Mouse (Mus musculus) heart, adult 11 months (tissue): ENCODE measurements around the gene Osbp2.

Source experiments
- DNase-seq: peaks from one replicate; pipeline ENCODE4 v3.0.0; 2022

Osbp2 gene

DNA sequence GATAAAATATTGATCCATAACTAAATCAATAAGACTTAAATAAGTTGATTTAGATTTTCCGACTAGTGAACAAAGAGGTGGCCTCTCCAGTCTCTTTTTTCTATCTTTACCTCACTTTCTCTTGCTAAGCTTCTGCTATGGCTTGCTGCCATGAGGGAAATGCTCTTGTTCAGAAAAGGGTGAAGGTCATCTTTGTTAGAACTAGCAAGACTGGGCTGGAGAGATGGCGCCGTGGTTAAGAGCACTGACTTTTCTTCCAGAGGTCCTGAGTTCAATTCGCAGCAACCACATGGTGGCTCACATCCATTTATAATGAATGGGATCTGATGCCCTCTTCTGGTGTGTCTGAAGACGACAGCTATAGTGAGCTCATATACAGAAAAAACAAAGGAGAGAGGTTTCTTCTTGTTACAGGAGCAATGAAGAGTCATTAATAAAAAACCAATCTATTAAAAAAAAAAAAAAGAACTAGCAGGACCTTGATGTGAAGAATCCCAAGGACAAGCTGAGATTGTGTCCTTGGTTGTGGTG is 167.6 kb downstream of the Osbp2 start:
- DNase-seq, result peak; percentile 67

DNA sequence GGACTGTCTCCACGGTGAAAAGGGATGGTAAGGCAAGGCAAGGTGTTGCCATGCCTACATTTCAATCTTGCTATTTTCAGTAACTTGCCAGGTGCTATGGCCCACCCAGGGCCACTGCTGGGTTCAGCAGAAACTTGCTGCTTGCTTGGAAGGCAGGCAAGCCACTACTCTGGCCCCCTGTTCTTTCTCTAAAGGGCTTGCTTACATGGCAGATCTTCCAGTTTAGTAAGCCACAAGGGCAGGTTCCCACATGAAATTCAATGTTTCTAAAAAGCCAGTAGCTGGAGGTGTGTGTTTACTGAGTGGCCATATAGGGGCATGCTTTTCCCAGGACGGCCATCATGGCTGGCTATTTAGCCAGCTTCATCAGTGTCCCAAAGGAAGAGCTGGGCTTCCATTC is 172.0 kb downstream of the Osbp2 start:
- DNase-seq, result peak; percentile 80

DNA sequence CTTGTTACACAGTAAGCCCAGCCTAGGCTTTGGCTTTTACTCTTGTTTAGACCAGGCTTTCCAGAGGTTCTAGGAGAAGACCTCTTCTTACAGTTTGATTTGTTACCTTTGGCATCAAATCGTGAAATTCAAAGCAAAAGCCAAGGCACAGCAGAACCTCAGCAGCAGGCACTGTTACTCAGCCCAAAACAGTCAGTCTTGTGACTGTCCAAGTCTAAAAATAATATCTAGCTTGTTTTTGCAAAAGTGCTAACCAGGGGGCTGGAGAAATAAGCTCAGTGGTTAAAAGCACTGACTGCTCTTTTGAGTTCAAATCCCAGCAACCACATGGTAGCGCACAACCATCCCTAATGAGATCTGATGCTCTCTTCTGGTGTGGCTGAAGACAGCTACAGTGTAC is 176.8 kb downstream of the Osbp2 start:
- DNase-seq, result peak; percentile 55

DNA sequence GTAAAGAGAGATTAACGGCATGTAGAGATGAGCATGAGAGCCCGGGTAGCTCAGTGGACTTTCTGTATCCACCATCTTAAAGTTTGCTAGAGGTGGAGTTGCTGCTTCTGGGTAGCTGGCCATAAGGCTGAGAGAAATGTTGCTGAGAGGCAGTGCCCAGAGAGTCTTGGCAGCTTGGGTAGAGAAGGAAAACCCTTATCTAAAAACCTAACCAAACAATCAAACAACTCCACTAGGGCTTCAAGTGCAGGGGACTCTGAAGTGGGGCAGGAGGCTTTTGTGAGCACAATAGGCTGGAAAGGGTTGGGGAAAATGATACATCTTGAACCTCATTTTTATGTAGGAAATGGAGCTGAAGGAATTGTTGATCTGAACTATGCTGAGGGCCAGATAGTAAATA is 177.4 kb downstream of the Osbp2 start:
- DNase-seq, result peak; percentile 73

DNA sequence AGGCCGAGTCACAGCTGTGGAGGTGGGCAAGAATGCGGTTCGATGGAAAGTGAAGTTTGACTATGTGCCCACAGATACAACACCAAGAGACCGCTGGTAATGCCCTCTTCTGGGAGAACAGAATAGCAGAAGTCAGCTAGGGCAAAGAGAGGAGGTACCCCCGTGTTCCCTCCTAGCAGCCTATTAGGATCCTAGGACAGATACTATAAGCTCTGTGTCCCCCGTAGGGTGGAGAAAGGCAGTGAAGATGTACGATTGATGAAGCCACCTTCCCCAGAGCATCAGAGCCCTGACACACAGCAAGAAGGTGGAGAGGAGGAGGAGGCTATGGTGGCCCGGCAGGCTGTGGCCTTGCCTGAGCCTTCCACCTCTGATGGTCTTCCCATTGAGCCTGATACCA is 178.3 kb downstream of the Osbp2 start:
- peak; percentile 79 for DNase-seq

DNA sequence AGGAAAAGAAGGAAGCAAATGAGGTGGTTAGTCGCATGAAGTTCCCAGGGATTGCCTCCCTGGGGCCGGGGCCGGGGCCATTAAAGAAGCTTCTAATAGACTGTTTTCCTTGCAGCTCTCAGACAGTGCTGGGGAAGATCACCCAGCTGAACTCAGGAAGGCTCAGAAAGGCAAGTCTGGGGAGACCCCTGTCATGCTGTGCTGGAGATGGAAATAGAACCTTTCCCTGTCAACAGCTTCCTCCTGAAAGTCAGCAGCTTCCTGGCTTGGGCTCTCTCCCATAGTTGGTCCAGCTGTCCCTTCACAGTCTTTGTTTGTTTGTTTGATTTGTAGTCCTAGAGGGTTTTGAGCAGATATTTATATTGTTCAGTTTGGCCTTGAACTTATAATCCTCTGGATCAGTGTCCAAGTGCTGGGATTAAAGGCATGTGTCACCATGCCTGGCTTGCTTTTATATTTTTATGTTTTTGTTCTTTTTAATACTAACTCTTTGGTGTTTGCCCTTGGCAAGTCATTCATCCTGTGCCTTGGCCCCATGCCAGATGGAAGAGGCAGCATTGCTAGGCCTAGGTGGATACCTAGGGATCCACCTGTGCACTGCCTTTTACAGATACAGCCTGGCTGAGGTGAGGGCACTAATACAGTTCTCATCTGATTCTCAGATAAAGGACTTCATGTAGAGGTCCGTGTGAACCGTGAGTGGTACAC is 178.8 kb downstream of the Osbp2 start:
- no peak for DNase-seq

DNA sequence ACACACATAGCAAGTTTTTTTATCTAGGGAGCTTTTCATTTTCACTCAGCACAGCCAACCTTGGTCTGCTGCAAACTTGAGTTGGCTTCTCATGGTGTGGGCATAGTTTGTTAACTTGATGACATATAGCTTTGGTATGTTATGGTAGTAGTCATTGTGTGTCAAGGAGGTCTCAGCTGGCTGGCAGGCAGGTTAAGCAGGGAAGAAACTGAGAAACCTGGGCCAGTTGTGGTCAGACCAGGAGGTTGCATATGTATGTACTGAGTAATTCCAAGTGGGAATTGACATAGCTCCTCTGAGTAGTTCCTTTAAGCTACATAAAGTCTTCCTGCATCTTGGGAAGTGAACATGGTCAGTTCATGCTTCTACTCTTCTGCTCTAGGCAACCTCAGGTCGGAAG is 179.5 kb downstream of the Osbp2 start:
- DNase-seq, result no peak

DNA sequence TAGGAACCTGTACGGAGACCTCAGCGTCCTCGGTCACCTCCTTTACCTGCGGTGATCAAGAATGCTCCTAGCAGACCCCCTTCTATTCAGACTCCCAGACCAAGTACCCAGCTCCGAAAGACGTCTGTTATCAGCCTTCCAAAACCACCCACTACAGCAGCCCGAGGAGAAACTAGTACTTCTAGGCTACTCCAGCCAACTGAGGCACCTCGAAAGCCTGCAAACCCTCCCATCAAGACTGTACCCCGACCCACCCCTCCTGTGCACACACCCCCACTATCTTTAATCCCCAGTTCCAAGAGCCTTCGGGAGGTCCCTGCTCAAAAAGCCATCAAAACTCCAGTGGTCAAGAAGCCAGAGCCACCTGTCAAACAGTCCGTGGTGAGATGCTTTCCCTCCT is 180.0 kb downstream of the Osbp2 start:
- no peak for DNase-seq

DNA sequence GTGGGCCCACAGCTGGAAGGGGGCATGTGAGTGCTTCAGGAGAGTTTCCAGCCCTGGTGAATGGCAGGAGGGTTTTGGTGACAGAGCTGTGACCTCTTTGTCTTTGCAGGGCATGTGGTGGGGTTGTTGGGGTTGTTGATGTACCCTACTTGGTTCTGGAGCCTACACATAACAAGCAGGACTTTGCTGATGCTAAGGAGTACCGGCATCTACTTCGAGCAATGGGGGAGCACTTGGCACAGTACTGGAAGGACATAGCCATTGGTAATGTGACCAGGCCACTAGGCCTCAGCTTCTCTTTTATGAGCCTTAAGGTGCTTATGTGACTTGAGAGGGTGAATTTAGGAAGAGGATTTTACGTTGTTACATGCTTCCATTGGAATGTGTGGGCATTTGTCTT is 183.9 kb downstream of the Osbp2 start:
- peak; percentile 81 for DNase-seq

DNA sequence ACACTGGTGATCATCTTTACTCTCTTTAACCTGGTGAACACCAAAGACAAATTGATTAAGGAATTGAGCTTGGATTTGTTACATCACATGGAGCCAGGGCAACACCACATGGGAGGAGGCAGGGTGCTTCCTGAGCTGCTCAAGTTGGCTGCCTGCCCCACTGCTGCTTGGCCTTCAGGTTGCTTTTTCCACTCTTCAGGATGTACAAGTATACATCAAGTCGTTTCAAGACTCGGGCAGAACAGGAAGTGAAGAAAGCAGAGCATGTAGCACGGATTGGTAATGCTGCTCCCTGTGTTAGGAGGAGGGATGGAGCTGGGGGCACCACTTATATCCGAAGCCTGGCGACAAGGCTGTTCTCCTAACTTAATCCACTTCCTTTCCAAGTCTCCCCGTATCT is 186.5 kb downstream of the Osbp2 start:
- DNase-seq, result peak; percentile 87

DNA sequence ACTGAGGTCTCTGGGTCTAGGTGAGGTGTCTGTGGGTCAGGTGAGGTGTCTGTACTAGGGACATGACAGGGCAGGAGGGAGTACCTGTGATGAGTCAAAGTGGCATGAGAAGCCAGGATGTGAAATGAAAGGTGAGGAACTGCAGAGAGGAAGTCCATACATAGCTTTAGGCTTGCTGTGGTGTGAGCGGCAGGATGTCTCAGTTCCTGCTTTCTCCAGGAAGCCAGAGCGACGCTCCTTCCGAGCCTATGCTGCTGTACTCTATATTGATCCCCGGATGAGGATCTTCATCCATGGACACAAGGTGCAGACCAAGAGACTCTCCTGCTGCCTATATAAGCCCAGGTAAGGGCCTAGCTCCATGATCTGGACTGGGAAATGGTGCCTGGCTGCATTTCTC is 187.3 kb downstream of the Osbp2 start:
- peak; percentile 83 for DNase-seq

DNA sequence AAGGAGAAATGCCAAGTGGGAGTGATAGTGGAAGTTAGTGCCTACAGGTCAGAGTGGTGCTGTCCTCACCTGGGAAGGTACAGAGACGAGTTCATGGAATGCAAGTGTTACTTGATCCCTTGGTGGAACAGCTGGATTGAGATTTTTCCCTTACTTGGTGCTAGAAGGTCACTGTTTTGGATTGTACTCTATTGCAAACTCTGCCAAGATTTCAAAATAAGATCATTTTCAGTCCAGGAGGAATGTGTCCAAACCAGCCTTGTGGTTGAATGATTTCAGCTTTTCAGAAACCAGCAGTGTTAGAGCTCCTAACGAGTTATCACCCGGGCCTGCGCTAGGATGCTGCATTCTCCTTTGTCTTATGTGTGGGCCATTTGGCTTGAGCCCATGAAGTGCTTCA is 189.2 kb downstream of the Osbp2 start:
- peak; percentile 88 for DNase-seq

DNA sequence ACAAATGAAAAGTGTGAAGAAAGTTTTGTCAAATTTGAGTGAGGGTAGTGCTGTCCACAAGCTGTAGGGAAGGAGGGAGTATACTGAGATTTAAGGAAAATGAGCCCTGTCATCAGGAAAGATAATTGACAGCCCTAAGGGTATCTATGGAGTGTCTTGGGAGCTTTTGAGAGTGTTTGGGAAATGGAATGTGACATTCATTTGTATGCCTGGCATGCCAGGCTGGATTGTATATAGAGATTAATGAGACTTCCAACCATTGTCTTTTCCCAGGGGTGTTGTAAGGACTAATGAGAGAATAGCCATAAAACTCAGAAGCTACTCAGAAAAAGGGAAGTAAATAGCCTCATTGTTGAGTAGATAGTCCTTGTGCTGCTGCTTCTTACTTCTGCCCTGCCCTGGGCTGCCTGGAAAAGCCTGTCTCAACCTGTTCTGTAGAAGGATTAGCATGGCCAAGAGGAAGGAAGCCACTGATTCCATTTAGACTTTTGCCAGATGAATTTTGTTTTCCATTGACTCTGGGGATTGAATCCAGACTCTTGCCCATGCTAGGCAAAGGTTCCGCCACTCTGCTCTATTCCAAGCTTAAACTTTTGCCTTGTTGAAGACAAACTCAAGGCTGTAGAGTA is 192.6 kb downstream of the Osbp2 start:
- DNase-seq, result no peak

DNA sequence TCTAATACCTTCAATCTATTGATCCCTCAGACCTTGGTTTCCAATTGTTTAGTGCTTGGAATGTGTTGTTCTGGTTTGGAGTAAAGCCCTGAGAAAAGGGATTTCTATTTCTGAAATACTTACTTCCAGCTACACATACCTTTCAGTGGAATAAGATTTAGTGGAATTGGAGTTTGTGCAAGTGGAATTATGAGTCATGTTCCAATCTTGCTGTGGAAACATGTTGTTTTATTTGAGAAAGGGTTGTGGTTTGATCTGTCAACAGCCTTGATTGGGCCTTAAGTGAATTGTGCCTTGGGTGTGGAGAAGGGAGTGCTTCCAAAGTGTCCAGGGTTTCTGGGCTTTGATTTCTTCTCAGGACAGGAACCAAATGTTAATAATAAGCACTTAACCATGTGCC is 193.9 kb downstream of the Osbp2 start:
- no peak for DNase-seq

DNA sequence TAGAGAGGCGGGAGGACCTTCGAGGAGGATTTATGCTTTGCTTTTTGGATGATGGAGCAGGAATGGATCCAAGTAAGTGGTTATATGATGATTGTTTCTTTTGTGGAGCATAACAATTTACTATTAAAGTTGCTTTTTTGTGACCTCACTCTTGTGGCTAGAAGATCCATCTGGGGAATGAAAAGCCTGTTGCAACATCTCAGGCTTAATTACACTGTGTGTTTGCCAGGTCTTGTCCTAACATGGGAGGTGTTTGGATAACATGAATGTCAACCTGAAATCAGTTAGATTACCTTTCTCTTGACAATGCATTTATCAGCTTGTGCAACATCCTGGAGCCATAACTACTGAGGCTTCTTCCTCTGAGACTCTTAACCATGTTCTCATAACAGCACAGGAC is 194.9 kb downstream of the Osbp2 start:
- peak; percentile 84 for DNase-seq

DNA sequence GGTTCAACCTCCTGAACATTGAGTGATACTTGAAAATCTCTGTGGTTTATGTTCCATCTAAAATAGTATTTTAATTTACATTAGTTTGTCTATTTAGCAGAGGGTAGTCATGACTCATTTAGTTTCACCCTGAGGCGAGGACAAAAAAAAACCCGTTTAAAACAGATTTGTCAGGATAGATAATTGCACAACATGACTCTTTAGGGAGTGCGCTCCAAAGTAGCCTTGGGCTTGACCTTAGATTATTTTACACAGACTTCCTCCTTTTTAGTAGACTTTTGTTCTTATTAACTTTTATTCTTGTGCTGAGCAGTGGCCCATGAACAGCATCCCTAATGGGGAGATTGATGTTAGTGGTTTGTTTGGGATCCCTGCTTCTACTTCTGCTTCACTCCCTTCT is 196.2 kb downstream of the Osbp2 start:
- no peak for DNase-seq

DNA sequence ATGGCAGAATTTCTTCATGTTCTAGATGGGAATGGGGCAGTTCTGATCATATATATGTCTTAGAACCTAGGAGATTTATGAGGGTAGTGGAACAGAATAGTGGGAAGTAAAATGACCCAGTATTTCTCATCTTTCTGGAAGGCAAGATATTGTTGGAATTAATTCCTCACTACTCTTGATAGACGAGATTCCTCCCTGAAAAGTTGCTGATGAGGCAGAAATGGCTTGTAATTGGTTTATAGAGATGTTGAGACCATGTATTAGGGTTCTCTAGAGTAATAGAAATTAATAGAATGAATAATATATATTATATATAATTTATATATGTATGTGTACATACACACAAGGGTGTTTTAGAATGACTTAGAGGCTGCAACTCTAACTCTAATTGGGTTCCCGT is 201.7 kb downstream of the Osbp2 start:
- no peak for DNase-seq
